Mouse (Mus musculus) heart, postnatal 0 days (tissue): ENCODE results near the gene Znrf4.

Experiments
- CTCF ChIP-seq: IDR thresholded peaks from 2 replicates; pipeline ENCODE4 v1.5.1; 2016; ENCODE audit warnings: antibody characterized with exemption, control low read depth, low read depth
- EP300 ChIP-seq: IDR thresholded peaks from 2 replicates; pipeline ENCODE4 v1.6.1; 2016; ENCODE audit warnings: antibody characterized with exemption, low read depth

DNA sequence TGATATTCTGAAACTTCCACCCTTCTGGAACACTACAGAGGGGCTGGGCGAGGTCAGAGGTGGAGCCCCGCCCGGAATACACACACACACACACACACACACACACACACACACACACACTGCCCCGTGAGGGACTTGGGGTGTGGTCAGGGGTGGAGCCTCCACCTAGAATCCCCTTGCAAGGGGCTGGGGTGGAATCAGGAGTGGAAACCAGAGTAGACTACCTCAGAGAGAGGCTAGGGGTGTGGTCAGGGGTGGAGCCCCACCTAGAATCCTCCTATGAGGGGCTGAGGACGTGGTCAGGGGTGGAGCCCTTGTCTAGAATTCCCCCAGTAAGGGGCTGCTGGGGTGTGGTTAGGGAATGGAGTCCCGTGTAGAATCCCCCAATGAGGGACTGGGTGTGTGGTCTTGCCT, 28.3 kb upstream of the Znrf4 start:
- TF ChIP-seq CTCF (no peak), EP300 (no peak)
